Mouse (Mus musculus) inflammation-experienced regulatory T-cells, adult 6 months (primary cell): ENCODE results near the gene Slc4a5. TPM values are rescaled to one million over a fixed set of nuclear protein-coding genes. Genes with fewer than 3 reads are reported as not detected.
"Not testable (repeated sequence)": the region's sequence is repeated elsewhere in the genome, so short reads cannot be mapped to it uniquely, and the experiment has no call there.

Source experiments
- ATAC-seq: one replicate; pipeline ENCODE4 v1.8.0; 2017
- polyA plus RNA-seq, 3 experiments: library from polyadenylated mRNA; unstranded; fragments of 100-300 nt; shearing (Covaris generic); gene quantifications; one replicate each; pipeline ENCODE4 v1.2.1; 2017

The Slc4a5 gene
- polyA plus RNA-seq, 3 experiments from 2014 or later, result 0.49 to 0.59 TPM; not detected in 1

DNA sequence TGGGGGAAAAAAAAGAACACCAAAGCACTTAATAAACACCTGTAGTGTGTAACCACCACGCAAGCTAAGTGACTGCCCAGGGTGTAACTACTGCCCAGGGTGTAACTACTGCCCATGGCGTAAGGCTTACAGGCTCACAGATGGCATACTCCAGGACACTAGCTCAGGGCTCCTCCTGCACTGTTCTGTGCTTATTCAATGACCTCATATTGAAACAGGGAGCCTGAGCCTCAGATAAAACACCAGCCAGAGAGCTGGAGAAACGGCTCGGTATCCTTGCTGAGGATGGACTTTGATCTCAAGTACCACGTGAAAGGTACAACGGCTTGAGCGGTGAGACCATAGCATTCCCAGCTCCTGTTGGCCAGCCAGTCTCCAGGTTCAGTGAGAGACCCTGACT is 92.4 kb downstream of the Slc4a5 start:
- peak; percentile 22 for ATAC-seq

DNA sequence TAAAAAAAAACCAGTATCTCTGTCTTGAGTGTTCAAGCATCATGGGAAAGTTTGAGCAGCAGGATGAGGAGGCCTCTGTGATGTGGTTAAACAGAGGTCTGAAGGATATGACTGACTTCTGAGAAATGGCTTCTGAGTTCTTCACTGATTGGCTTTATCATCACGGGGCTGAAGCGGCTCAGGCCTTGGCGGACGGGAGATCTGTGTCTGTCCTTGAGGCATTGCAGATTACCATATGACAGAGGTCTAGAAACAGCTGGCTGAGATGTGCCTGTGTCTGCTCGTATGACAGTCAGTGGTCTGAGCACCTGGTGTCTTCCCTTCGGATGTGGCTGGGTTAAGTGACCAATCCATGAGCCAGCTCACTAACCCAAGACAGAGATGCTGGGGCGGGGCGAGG is 92.9 kb downstream of the Slc4a5 start:
- ATAC-seq, result peak; percentile 75

DNA sequence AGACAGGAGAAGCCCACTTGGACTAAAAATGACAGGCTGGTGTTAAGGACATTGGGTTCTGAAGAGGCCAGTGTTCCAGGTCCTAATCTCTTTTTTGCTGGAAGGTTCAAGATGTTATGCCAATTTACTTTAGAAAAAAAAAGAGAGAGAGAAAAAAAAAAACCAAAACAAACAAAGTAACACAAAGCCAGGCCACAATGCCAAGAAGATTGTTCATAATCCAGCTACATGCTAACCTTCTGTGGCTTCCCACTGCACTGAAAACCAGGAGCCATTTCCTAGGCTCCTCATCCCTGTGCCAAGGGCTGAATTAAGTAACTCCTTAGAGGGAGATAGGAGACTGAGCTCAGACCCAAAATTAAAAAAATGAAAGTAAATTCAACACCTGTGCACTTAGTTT is 95.7 kb downstream of the Slc4a5 start:
- ATAC-seq, result no peak

DNA sequence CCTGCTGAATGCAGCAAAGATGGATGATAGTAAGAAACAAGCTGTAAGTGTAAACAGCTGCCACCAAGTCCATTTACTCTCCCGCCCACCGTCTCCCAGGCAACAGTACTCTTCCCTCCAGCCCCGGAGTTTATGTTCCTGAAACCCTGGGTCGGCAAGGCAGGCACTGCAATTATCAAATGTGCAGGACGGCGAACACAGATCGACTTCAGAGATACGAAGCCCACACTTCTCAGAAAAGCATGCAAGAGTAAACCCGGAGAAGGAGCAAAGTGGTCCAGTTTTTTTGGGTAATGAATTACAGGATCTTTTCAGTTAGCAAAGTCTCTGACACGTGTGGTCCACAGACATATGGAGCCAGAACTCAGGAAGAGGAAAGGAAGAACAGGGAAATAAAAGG is 96.4 kb downstream of the Slc4a5 start:
- no peak for ATAC-seq

DNA sequence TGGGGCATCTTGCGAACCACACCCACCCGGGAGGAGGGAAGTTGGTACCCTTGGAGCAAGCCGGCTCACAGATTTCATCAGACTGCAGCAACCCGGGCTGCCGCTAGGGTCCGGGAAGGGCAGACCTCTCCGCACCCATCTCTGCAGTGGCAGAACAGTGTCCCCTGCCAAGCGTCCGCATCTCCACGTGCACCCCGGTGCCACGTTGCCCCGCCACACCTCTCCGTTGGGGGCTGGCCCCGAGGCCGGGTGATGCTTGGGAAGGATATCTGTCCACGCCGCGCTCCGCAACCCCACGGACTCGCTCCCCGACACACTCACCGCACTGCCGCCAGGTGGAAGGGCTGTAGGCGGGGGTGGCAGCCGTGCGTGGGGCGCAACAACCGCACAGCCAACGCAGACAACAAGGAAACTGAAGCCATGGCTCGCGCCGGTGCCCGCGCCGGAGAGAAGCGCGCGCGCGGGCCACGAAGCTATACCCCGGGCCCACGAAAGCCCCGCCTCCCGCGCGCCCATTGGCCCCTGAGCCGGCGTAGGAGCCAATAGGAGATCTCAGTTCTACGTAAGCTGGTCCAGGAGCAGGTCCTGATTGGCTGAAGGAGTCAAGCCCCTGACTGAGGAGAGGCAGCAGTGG is 97.6 kb downstream of the Slc4a5 start:
- ATAC-seq, result peak; percentile 86

DNA sequence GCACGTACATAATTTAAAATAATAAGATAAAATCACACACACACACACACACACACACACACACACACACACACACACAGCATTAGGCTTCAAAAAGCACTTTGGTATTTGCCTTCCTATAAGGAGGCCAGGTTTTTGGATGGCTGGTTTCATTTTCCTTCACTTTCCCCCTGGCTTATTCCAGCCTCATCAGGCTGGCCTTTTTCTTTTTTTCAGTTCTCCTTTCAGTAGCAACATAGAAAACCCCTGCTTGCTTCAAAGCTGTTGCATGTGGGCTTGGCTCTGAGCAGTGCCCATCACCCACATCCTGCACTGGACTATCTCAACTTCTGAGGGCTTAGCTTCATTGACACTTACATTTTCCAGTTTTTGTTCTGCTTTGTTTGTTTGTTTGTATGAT is 102.3 kb downstream of the Slc4a5 start:
- no peak for ATAC-seq

DNA sequence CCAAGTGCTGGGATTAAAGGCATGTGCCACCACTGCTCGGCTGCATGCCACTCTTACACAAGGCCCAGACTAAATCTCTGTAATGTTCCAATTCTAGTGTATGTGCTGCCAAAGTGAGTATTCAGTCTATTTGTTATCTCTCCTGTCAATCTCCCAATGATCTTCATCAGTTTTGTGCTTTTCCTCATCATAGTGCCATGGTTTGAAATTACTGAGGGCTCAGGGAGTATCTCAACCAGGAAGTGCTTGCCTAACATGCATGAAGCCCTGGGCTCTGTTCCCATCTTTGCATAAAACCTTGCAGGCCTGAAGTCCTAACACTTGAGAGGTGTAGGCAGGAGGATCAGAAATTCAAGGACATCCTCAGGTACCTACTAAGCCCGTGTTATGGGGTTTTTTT is 103.2 kb downstream of the Slc4a5 start:
- no peak for ATAC-seq

DNA sequence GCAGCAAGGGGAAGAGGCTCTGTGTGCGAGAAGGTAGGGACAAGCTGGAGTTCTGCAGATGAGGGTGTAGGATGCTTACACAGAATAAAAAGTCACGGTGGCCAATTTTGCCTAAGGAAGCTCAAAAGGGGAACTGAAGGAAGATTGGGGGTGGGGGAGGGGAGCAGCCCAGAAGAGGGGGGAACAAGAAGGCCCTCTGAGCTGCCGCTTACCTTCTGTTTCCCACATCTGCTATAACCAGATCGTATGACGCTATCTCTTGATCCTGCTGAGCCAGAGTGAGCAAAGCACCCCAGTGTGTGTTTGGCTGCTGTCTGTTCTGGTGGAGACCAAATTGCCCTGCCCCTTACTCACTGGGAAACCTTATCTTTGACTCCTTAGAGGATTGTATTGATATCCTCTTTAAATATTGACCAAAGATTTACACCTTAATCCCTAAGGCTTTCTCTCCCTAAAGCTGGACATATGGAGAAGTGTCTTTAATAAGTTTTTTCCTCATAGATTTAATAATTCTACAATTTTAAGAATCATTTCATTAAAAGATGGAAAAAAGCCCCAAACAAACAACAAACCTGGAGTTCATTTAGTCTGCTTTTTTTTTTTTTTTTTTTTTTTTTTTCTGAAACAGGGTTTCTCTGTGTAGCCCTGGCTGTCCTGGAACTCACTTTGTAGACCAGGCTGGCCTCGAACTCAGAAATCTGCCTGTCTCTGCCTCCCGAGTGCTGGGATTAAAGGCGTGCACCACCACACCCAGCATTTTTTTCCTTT is 104.2 kb downstream of the Slc4a5 start:
- ATAC-seq, result no peak

DNA sequence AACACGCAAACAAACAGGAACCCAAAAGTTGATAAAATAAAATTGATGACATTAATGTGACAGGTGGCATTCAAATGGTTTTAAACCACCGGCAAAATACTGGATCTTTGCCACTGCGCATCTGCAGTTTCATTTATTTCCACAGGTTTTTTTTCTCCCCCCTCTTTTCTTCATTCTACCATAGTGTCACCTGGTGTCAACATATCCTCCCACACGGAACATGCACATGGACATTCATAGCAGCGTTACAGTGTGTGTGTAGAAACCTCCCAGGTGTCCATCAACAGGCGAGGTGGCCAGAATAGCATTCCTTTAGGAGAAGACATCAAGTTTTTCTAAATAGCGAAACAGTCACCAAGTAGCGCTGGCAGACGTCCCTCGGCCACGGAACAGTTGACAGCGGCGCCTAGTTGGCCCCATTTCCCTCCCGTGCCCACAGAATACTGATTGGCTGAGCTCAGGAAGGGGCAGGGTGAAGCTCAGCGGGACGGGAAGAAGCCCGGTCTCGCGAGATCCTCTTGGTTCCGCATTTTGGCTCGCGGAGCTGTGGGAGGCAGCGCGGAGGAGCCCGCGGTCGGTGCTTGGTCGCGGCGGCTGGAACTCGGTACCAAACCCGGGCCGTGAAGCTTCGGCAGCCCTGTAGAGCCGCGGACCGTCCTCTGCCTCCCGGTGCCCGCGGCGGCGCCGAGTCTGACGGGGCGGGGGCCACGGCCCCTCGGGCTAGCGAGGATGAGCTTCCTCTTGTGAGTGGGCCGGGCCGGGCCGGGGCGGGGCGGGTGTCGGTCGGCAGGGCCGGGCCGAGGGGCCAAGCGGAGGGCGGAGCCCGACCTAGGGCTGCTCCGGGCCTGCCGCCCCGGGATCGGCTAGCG is 106.1 kb downstream of the Slc4a5 start, which contains the start of the genes Mthfd2 and Mob1a:
Gene Mthfd2 (minus strand): TSS at position 384 of the 869 bp plus-strand sequence.
Gene Mob1a (plus strand): TSS at position 492 of the 869 bp plus-strand sequence.
- ATAC-seq, result peak; percentile 97

DNA sequence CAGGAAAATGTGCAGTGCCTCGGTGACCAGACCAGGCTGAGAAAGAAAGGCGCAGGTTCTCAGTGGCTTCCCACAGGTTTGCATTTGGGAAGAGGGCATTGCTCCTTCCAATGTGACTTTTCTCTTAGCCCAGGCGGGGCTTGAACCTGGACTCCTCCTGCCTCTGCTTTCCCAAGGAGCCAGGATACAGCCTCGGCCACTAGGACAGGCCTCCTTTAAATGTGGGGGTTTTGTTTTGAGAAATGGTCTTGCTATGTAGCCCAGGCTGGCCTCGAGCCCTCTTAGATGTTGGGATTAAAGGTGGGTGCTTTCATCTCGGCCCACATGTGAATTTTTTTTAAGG is 106.7 kb downstream of the Slc4a5 start:
- no peak for ATAC-seq

DNA sequence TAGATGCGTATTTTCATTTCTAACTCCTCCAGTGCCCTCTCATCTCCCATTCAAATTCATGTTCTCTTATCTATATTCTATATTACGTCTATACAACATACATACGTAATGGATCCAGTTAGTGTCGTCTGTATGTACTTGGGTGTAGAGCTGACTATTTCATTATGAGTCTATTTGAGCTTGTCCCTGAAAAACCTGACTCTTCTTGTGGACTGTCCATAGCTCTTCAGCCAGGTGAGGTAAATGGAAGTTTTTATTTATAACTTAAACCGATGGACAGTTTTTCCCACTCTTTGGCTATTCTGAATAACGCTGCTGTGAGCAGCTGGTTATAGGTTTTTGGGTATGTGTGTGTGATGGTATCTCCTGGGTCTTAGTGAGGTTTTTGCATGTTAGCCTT is 107.1 kb downstream of the Slc4a5 start:
- no peak for ATAC-seq

DNA sequence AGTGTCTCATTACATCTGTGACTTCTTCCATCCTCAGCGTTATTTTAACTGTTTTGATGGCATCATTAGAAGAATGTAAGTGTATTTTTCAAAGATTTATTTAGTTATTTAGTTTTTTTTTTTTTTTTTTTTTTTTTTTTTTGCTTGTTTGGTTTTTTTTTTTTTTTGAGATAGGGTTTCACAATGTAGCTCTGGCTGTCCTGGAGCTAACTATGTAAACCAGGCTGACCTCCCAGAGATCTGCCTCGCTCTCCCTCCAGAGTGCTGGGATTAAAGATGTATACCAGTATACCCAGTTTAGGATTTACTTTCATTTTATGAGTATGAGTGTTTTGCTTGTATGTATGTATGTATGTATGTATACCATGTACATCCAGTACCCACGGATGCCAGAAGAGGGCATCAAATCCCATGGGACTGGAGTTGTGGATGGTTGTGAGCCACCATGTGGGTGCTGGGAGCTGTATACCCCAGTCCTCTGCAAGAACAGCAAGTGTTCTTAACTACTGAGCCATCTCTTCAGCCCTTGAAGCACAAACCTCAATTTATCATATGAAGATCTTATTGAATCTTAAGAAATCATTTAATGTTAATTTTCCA is 108.1 kb downstream of the Slc4a5 start:
- ATAC-seq, result no peak

DNA sequence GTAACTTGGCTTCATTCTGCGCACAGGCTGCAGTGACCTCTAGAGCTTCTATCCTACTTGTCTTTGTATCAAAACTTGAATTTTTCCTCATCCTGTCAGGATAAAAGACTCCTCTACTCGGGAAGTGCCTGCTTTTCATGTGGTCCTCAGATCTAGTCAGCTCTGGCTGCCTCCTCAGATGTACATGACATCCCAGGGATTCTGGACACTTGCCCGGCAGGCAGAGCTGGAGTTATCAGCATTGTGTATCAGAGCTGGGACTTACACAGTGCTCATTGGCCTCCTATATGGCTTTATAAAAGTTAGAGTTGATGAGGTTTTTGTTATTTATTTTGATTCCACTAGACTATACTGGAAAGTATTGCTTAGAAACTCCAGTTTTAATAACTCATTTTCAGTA is 121.8 kb downstream of the Slc4a5 start:
- ATAC-seq, result no peak

DNA sequence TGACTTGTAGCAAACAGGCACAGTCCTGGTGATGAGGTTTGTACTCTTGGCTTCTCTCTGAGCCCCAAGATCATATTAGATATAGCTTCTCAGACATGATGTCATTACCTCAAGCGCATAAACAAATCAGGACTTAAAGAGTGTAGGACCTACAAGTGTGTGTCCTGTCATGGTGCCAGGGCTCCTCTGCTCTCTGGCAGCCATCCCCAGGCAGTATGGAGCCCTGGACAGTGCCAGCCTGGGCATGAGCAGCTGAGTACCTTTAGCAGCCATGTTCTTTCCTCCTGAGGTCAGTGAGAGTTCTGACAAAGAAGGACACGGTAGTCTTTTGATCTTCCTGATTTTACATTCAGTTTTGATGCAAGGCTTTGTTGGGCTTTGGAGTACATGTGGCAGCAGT is 123.3 kb downstream of the Slc4a5 start:
- no peak for ATAC-seq

DNA sequence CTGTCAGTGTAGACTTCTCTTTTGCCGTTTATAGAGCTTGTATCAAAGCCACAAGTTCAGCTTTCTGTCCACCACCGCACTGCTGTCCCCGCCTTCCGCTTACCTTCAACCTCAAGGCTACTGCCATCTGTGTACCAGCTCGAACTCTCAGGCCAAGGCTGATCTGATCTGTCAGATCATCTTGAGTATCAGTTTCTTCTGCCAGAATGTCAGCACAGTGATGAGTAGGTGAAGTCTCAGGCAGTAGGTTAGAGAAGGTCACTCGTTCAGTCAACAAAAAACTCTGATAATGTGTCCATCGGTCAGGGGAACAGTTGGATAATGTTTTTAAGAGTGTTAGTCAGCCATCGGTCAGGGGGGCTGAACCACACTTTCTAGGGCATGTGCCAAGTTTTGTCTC is 125.7 kb downstream of the Slc4a5 start:
- ATAC-seq, result not testable (repeated sequence)

DNA sequence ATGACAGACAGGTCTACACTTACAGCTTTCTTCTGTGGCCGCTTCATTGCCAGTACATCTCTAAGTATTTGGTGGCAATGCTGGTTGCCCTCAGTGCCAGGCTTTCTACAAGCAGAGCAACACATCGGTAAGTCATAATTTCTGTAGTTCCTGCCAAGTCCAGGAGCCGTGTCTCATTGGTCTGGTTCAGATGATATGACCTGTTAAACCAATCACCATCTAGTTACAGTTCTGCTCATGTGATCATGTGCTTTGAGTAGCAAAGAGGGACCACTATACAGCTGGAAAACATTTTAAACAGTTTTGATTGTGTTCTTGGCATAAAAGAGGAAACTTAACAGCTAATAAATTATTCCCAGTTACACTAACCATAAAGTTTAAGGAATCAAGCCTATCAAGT is 128.3 kb downstream of the Slc4a5 start:
- no peak for ATAC-seq

DNA sequence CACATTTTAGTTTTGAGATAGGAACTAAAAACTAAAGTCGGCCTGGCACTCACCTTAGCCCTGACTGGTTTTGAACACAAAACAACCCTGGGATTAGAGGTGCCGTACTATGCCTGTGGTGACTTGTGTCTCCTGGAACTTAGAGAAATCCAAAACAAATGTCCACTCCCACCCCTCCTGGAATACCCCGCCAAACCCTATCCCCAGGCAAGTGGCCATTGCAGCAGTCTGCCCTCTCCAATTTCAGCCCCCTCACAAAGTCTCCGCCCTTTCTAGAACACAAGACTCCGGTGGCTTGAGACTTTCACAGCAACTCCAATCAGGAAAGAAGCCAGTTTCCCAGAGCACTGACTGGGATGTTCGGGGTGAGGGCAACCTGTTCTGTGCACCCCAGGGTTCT is 129.2 kb downstream of the Slc4a5 start, which contains the start of gene Bola3:
Gene Bola3 (plus strand): TSS at position 275 of the 400 bp plus-strand sequence.
- ATAC-seq, result no peak

DNA sequence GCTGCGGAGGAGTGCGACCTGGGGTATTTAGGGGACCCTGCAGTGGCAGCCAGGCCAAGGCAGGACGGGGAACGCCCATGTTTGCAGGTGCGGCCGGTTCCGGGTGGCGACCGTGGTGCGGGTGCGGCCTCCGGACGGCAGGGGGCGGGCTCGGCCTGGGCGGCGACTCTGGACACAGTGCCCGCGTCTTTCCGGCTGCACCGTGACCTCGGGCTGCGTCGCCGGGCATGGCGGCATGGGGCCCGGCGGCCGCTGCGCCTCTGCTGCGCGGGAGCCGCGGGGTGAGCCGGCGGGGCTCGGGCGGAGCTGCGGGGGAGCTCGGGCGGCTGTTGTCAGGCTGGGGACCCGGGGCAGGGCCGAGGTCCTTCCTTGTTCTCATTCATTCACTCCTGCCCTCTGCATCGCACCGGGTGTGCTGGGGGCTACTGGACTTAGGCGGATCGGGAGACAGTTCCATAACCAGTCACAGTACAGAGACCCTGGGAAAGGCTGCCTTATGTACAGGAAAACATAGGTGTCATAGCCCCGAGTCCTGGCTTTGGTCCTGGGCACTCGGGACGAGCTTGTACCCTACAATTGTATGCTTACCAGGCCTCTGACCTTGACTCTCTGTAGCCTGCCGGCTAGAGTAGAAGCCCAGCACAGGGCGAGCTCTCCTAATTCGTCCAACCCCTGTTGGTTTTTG is 129.8 kb downstream of the Slc4a5 start:
- peak; percentile 96 for ATAC-seq

DNA sequence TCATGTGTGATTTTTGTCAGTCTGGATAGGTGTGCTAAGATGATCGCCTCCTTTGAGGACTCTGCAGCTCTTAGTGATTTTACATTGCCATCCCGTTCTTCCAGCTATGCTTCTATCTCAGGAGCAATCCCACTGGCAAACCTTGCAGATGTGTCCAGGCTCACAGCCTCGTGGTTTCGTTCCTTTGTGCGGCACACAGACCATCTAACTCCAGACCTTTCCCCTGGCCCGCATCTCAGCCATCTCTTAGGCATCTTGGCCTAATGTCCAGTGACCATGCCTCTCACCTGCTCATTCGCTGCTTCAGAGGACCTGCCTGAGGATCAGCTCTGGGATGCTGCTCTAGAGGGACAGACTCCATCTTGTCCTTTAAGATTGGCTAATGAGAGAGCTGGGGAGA is 130.5 kb downstream of the Slc4a5 start:
- no peak for ATAC-seq

DNA sequence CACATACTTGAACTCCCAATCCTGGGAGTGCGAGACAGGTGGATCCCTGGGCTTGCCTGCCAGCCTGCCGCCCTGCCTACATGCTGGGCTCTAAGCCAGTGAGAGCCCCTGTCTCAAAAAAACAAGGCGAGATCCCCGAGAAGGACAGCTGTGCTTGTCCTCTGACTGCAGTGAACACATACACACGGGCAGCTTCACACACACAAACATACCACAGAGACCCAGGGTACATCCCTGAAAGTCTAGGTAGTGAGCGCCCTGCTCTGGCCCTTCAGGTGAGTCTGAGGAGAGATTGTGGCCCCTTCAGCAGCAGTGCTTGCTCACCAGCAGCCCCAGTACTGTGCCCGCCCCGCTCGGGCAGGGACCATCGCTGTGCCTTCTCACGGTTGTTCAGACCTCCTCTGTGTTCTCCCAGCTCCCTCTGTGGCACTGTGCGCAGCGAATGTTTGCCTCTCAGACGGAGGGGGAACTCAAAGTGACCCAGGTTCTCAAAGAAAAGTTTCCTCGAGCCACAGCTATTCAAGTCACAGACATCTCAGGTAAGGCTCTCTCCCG is 131.3 kb downstream of the Slc4a5 start:
- no peak for ATAC-seq

DNA sequence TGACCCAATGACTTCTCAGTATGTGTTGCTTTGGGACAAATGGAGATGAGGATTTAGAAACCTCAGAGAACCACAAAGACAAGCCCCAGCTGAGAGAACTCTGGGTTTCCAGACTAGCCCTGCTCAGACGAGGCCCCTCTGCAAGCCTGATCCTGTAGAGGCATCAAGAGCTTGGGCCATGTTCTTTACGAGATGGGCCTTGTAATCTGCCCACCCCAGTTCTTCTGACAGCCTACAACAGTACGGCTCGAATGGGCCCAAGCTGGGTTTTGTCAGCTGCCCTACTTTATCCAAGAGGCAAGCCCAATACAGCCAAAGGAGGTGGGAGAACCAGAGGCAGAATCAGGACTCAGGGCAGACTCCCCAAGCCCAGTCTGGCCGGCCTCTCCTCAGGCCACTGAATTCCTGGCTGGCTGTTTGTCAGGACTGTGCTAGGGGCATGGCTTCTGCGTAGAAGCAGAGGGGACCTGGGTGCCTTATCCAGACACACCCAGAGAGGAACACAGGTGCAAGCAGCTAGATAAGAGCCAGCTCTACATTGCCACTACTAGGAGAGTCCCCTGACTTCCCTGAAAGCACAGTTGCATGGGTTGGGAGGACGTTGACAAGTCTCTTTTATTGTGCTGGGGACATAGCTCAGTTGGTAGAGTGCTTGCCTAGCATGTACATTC is 132.0 kb downstream of the Slc4a5 start:
- no peak for ATAC-seq
